Mouse (Mus musculus): ENCODE measurements around the gene Il4ra. TPM values are rescaled to one million over a fixed set of nuclear protein-coding genes. Genes with fewer than 3 reads are reported as not detected.
A peak's percentile ranks its signal among the peaks of the same experiment; 100 is the strongest.

The Il4ra gene
- polyA plus RNA-seq, 1 experiment from 2014 or later = 7.3 TPM

- Histone ChIP-seq H3K36me3 (no peaks in the 10 kb centered on the region), H3K4me3 (no peak overlapping the region), H3K9ac (no peak overlapping the region), H3K27ac (no peak overlapping the region), H3K27me3 (0 out of 2 replicates have a peak, but pooled peaks cover 5% of the 10 kb centered on the region), H3K4me1 (no peaks in the 10 kb centered on the region), H3K9me3 (replicated peaks) (no peaks in the 10 kb centered on the region), H3K4me2 (replicated peaks) (no peak overlapping the region)
- 88% methylated on average over 3 of the region's 3 CpGs for WGBS
- no peak for ATAC-seq (ENCODE audit: low FRiP score)
These were observed 26.2 kb downstream of the Il4ra start for GRCm38 (mm10) chr7:125578106-125578505.

DNA sequence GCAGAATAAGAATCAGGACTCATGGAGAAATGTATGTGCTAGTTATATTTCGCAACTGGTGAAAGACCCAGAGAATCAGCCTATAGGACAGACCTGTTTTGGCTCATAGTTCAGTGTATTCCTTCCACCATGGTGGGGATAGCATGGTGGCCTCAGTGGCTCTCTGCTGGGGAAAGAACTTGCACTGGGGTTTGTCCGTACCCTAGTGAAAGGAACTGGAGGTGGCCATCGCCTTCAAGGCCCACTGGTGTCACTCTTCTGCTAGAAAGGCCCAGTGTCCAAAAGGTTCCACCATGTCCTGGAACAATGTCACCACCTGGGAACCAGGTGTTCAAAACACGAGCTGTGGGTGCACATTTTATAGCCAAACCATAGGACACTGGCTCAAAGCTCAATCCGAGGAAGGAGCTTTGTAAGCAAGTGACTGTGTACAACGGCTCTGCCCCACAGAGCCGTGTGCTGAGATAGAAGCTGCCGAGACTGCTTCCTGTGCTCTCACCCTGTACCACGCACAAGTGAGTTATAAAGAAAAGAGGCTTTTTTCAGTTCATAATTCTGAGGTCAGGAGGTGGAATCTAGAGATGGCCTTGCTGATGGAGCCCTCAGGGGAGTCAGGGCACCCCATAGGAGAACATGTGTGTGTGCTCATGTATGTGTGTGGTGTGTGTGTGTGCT, 27.8 kb downstream of the Il4ra start:
- Histone ChIP-seq H3K9ac (no peak overlapping the region), H3K9me3 (replicated peaks) (no peaks in the 10 kb centered on the region), H3K36me3 (no peaks in the 10 kb centered on the region), H3K4me1 (no peaks in the 10 kb centered on the region), H3K4me2 (replicated peaks) (no peak overlapping the region), H3K4me3 (no peak overlapping the region), H3K27me3 (0 out of 2 replicates have a peak, but pooled peaks cover 5% of the 10 kb centered on the region), H3K27ac (no peak overlapping the region)
- 83% methylated on average over 9 of the region's 9 CpGs for WGBS
- ATAC-seq (ENCODE audit: low FRiP score) = no peak

DNA sequence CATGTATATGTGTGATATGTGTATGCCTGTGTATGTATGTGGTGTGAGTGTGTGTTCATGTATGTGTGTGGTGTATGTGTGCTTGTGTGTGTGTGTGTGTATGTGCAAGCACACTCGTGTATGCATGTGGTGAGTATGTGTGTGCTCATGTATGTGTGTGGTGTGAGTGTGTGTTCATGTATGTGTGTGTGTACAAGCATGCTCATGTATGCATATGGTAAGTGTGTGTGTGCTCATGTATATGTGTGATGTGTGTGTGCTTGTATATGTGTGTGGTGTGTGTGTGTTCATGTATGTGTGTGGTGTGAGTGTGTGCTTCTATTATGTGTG, 28.3 kb downstream of the Il4ra start:
- H3K27me3 ChIP-seq = 0 out of 2 replicates have a peak, but pooled peaks cover 5% of the 10 kb centered on the region
- no peak overlapping the region for H3K4me3 ChIP-seq
- no peak for ATAC-seq (ENCODE audit: low FRiP score)
- 91% methylated on average over 1 of the region's 1 CpGs for WGBS
- no peak overlapping the region for H3K9ac ChIP-seq
- H3K27ac ChIP-seq = no peak overlapping the region
- no peak overlapping the region for H3K4me2 ChIP-seq (replicated peaks)
- no peaks in the 10 kb centered on the region for H3K4me1 ChIP-seq
- H3K9me3 ChIP-seq (replicated peaks) = no peaks in the 10 kb centered on the region
- no peaks in the 10 kb centered on the region for H3K36me3 ChIP-seq

DNA sequence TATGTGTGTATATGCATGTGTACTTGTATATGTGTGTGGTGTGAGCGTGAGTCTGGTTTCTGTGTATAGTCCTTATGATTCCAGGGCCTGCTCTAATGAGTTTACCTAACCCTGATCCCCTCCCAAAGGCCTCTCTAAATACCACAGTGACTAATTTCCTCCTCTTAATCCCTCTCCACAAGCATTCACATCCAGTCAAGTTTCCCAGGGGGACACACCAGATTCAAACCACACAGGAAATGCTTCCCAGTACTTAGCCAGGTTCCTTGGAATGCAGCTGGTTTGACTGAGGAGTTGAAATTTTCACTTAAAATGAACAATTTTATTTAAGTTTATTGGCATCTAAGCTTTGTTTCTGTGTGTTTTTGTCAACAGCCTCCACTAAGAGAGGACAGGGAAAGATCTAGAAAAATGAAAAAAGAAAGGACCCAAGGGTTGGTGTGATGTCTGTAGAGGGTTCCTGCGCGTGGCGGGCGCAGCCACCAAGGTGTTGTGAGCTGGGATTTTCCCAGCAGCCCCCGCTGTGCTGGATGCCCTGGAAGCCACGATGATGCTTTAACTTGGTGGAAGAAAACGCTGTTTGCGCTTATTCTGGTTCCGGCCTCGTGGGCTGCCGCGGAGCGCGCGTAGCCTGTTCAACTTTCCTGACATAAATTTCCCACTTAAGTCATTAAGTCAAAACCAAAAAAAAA, 28.9 kb downstream of the Il4ra start:
- H3K36me3 ChIP-seq = no peaks in the 10 kb centered on the region
- peak overlapping the region; percentile 39; the same call in 1 of the 2 replicates for H3K9ac ChIP-seq
- H3K4me2 ChIP-seq (replicated peaks) = peak overlapping the region; percentile 84
- peak overlapping the region; percentile 38 for H3K4me3 ChIP-seq
- no peak for ATAC-seq (ENCODE audit: low FRiP score)
- H3K4me1 ChIP-seq = no peaks in the 10 kb centered on the region
- 11% methylated on average over 16 of the region's 16 CpGs for WGBS
- H3K9me3 ChIP-seq (replicated peaks) = no peaks in the 10 kb centered on the region
- H3K27me3 ChIP-seq = 0 out of 2 replicates have a peak, but pooled peaks cover 5% of the 10 kb centered on the region
- no peak overlapping the region for H3K27ac ChIP-seq

- no peak overlapping the region for H3K27ac ChIP-seq
- H3K4me2 ChIP-seq (replicated peaks) = peak overlapping the region; percentile 84
- H3K4me1 ChIP-seq = no peaks in the 10 kb centered on the region
- H3K4me3 ChIP-seq = peak overlapping the region; percentile 38
- peak; percentile 51; the same call in 1 of the 2 replicates for ATAC-seq (ENCODE audit: low FRiP score)
- H3K36me3 ChIP-seq = no peaks in the 10 kb centered on the region
- WGBS = 4% methylated on average over 21 of the region's 21 CpGs
- no peaks in the 10 kb centered on the region for H3K9me3 ChIP-seq (replicated peaks)
- H3K9ac ChIP-seq = peak overlapping the region; percentile 39; the same call in 1 of the 2 replicates
- H3K27me3 ChIP-seq = 0 out of 2 replicates have a peak, but pooled peaks cover 5% of the 10 kb centered on the region
These were observed 29.4 kb downstream of the Il4ra start for GRCm38 (mm10) chr7:125581317-125581672.

GRCm38 (mm10) chr7:125583325-125584004, 31.5 kb downstream of the Il4ra start:
- 0 out of 2 replicates have a peak, but pooled peaks cover 5% of the 10 kb centered on the region for H3K27me3 ChIP-seq
- no peaks in the 10 kb centered on the region for H3K4me1 ChIP-seq
- no peak overlapping the region for H3K27ac ChIP-seq
- no peaks in the 10 kb centered on the region for H3K9me3 ChIP-seq (replicated peaks)
- H3K36me3 ChIP-seq = no peaks in the 10 kb centered on the region
- 79% methylated on average over 6 of the region's 6 CpGs for WGBS
- no peak overlapping the region for H3K4me3 ChIP-seq
- no peak overlapping the region for H3K9ac ChIP-seq
- ATAC-seq (ENCODE audit: low FRiP score) = no peak
- no peak overlapping the region for H3K4me2 ChIP-seq (replicated peaks)

- H3K27me3 ChIP-seq = 0 out of 2 replicates have a peak, but pooled peaks cover 5% of the 10 kb centered on the region
- 86% methylated on average over 5 of the region's 5 CpGs for WGBS
- H3K4me1 ChIP-seq = no peaks in the 10 kb centered on the region
- no peak overlapping the region for H3K4me3 ChIP-seq
- no peak overlapping the region for H3K4me2 ChIP-seq (replicated peaks)
- no peaks in the 10 kb centered on the region for H3K36me3 ChIP-seq
- H3K9ac ChIP-seq = no peak overlapping the region
- H3K9me3 ChIP-seq (replicated peaks) = no peaks in the 10 kb centered on the region
- no peak for ATAC-seq (ENCODE audit: low FRiP score)
- H3K27ac ChIP-seq = no peak overlapping the region
These were observed 32.1 kb downstream of the Il4ra start for GRCm38 (mm10) chr7:125584005-125584369.

- no peaks in the 10 kb centered on the region for H3K27me3 ChIP-seq
- no peak overlapping the region for H3K4me2 ChIP-seq (replicated peaks)
- H3K9ac ChIP-seq = no peak overlapping the region
- H3K4me1 ChIP-seq = no peaks in the 10 kb centered on the region
- WGBS = 97% methylated on average over 23 of the region's 23 CpGs
- no peaks in the 10 kb centered on the region for H3K9me3 ChIP-seq (replicated peaks)
- no peaks in the 10 kb centered on the region for H3K36me3 ChIP-seq
- ATAC-seq (ENCODE audit: low FRiP score) = no peak
- H3K4me3 ChIP-seq = no peak overlapping the region
- no peak overlapping the region for H3K27ac ChIP-seq
These were observed 34.4 kb downstream of the Il4ra start for GRCm38 (mm10) chr7:125586355-125586754.

DNA sequence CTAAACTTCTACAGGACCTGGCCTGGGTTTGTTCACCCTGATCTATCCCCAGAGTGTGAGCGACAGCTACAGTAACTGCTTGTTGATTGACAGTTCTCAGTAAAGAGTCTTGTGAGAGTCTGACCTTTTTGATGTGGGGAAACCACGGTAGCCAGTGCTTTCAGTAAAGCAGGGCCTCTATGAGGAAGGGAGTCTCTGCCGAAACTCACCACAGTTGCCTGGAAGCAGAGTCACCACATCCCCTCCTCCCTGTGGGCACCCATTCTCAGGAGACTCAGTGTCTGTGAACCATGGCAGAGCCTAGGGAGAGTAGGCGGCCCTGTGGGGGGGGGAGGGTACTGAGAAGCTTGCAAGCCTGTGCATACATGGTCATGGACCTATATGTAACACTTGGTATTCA, 36.8 kb downstream of the Il4ra start:
- ATAC-seq (ENCODE audit: low FRiP score) = no peak
- Histone ChIP-seq H3K27ac (no peak overlapping the region), H3K4me1 (no peaks in the 10 kb centered on the region), H3K27me3 (no peaks in the 10 kb centered on the region), H3K4me2 (replicated peaks) (no peak overlapping the region), H3K9me3 (replicated peaks) (no peaks in the 10 kb centered on the region), H3K9ac (no peak overlapping the region), H3K4me3 (no peak overlapping the region), H3K36me3 (no peaks in the 10 kb centered on the region)
- WGBS = 83% methylated on average over 4 of the region's 4 CpGs

DNA sequence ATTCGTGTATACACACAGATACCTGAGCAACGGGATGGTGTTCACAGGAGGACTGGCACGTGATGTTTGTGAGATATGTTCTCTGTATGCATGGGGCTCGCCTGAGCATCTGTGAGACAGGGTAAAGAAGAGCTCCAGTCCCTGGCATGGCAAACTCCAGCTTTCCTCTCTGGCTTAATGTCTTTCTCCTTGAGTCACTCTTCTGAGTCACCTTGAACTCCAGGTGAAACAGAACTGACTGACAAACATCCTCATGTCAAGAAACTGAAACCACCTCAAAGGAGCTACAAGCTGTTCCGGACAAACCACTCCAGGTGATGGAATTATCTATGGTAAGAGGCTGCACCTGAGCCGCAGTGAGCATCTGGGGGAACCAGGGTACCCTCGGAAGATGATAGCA, 38.0 kb downstream of the Il4ra start:
- no peaks in the 10 kb centered on the region for H3K36me3 ChIP-seq
- no peaks in the 10 kb centered on the region for H3K9me3 ChIP-seq (replicated peaks)
- no peak for ATAC-seq (ENCODE audit: low FRiP score)
- no peak overlapping the region for H3K27ac ChIP-seq
- 88% methylated on average over 7 of the region's 7 CpGs for WGBS
- H3K4me2 ChIP-seq (replicated peaks) = no peak overlapping the region
- no peak overlapping the region for H3K4me3 ChIP-seq
- no peaks in the 10 kb centered on the region for H3K4me1 ChIP-seq
- H3K9ac ChIP-seq = no peak overlapping the region
- no peaks in the 10 kb centered on the region for H3K27me3 ChIP-seq

DNA sequence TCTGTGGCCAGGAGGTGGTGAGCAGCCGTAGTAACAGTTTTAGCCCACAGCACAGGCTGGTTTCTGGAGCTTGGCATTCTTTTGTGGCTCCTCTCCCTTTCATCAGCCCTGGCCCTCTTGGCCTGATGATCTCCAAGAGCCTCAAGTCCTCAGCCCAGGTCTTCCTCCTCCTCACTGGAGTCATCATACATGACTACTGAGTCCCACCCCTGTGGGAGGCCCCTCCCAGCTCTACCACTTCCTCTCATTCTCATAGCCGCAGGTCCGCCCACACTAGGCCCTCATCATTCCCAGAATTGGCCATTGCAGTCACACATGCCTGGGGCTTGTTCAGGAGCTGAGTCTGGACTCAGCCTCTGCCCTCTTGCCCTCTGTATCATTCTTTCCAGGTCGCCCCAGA, 41.9 kb downstream of the Il4ra start:
- no peaks in the 10 kb centered on the region for H3K4me1 ChIP-seq
- no peak overlapping the region for H3K9ac ChIP-seq
- no peaks in the 10 kb centered on the region for H3K36me3 ChIP-seq
- H3K27me3 ChIP-seq = no peaks in the 10 kb centered on the region
- no peak for ATAC-seq (ENCODE audit: low FRiP score)
- no peaks in the 10 kb centered on the region for H3K9me3 ChIP-seq (replicated peaks)
- WGBS = 90% methylated on average over 4 of the region's 4 CpGs
- no peak overlapping the region for H3K4me3 ChIP-seq
- no peak overlapping the region for H3K27ac ChIP-seq
- no peak overlapping the region for H3K4me2 ChIP-seq (replicated peaks)

DNA sequence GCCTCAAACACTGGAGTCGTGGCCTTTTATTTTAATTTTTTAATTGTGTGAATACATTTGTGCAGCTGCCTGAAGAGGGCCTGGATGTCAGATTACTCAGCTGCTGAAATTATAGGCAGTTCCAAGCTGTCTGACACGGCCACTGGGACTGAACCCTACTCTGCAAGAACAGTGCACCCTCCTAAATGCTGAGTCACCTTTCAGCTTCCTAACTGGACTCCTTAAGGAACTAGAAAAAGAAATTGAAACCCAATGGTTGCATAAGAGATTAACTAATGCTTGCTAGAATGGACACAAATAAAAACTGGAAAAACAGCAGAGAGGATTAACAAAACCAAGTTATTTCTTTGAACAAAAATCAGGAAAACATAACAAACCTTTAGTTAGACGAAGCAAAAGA, 44.5 kb downstream of the Il4ra start:
- no peak overlapping the region for H3K27ac ChIP-seq
- no peaks in the 10 kb centered on the region for H3K36me3 ChIP-seq
- no peaks in the 10 kb centered on the region for H3K9me3 ChIP-seq (replicated peaks)
- 76% methylated on average over 3 of the region's 3 CpGs for WGBS
- no peak overlapping the region for H3K4me2 ChIP-seq (replicated peaks)
- no peaks in the 10 kb centered on the region for H3K4me1 ChIP-seq
- no peak for ATAC-seq (ENCODE audit: low FRiP score)
- H3K9ac ChIP-seq = no peak overlapping the region
- no peak overlapping the region for H3K4me3 ChIP-seq
- no peaks in the 10 kb centered on the region for H3K27me3 ChIP-seq
